Mouse (Mus musculus) layer of hippocampus, postnatal 14 days (tissue): ENCODE measurements around the gene Cracr2b. TPM values are rescaled to one million over a fixed set of nuclear protein-coding genes. Genes with fewer than 3 reads are reported as not detected.
A peak's percentile ranks its signal among the peaks of the same experiment; 100 is the strongest.

Source experiments
- DNase-seq, 2 experiments: peaks; one replicate each; pipeline ENCODE4 v3.0.0; 2021 to 2022; ENCODE audit warnings: low spot score in 2 of 2, mixed read lengths in 1 of 2
- total RNA-seq, 2 experiments: library from RNA; stranded (reverse); gene quantifications; 2 replicates each; pipeline ENCODE4 v1.2.3; 2021

Gene Cracr2b
- total RNA-seq, 2 experiments from 2014 or later, result 5.5 to 6.6 TPM

GRCm38 (mm10) chr7:141451928-141452327 is 9.0 kb upstream of the Cracr2b start:
- DNase-seq, result no peak

GRCm38 (mm10) chr7:141453636-141454035 is 7.3 kb upstream of the Cracr2b start:
- DNase-seq, result no peak

GRCm38 (mm10) chr7:141454967-141455551 is 5.8 kb upstream of the Cracr2b start, which contains the start of gene Pnpla2:
Gene Pnpla2, plus strand, starts transcription at chr7:141455198.
- peak; percentile 85 to 92 for DNase-seq

- DNase-seq, result peak in 1 of 2 experiments; percentile 65
Measured at GRCm38 (mm10) chr7:141455610-141456314, 5.1 kb upstream of the Cracr2b start.

- DNase-seq, result no peak
Measured at GRCm38 (mm10) chr7:141456739-141457138, 4.2 kb upstream of the Cracr2b start.

- DNase-seq, result no peak
Measured at GRCm38 (mm10) chr7:141457236-141457635, 3.7 kb upstream of the Cracr2b start.

- DNase-seq, result no peak
Measured at GRCm38 (mm10) chr7:141457986-141458660, 2.8 kb upstream of the Cracr2b start.

GRCm38 (mm10) chr7:141458661-141459060 is 2.2 kb upstream of the Cracr2b start:
- DNase-seq, result no peak

GRCm38 (mm10) chr7:141459301-141459711 is 1.6 kb upstream of the Cracr2b start:
- DNase-seq, result no peak

GRCm38 (mm10) chr7:141460001-141460390 is 898 bp upstream of the Cracr2b start:
- DNase-seq, result no peak

GRCm38 (mm10) chr7:141461521-141462332 is 833 bp downstream of the Cracr2b start:
- DNase-seq, result no peak

- no peak for DNase-seq
Measured at GRCm38 (mm10) chr7:141462333-141462821, 1.5 kb downstream of the Cracr2b start.

- DNase-seq, result no peak
Measured at GRCm38 (mm10) chr7:141463824-141464602, 3.1 kb downstream of the Cracr2b start.

GRCm38 (mm10) chr7:141464603-141465201 is 3.8 kb downstream of the Cracr2b start:
- DNase-seq, result no peak

- DNase-seq, result no peak
Measured at GRCm38 (mm10) chr7:141465388-141466044, 4.6 kb downstream of the Cracr2b start.

- DNase-seq, result no peak
Measured at GRCm38 (mm10) chr7:141466045-141466394, 5.1 kb downstream of the Cracr2b start.

- no peak for DNase-seq
Measured at GRCm38 (mm10) chr7:141466607-141467148, 5.8 kb downstream of the Cracr2b start.

GRCm38 (mm10) chr7:141467230-141468030 is 6.5 kb downstream of the Cracr2b start, which contains the start of gene Cd151:
Gene Cd151, plus strand, starts transcription at chr7:141467392.
- peak in 1 of 2 experiments; percentile 54 for DNase-seq
